Mouse (Mus musculus) intestine, postnatal 0 days (tissue): ENCODE measurements at regions not wholly inside any gene's neighbourhood (a gene's known extent, or its start where the extent isn't known, plus 50 kb on each side); places are given as distances from the start of the nearest gene placed in this dataset.

ENCODE experiments used
- ATAC-seq: fragments of 200-750 bp; cut with Nextera tagmentation; 2 replicates; pipeline ENCODE4 v1.8.0; 2017; ENCODE audit warnings: mild to moderate bottlenecking, moderate TSS enrichment, moderate library complexity
- H3K27ac ChIP-seq: fragments of 300-500 bp; sonication (generic); 2 replicates; pipeline ENCODE4 v1.5.1; 2014; ENCODE audit warnings: mild to moderate bottlenecking, low read depth, low read length, moderate library complexity
- H3K27me3 ChIP-seq: fragments of 300-500 bp; sonication (generic); replicated peaks from 2 replicates; pipeline ENCODE4 v1.6.1; 2014; ENCODE audit warnings: low read length, mixed read lengths; ENCODE audit not compliant: control insufficient read depth, insufficient read depth
- H3K36me3 ChIP-seq: fragments of 300-500 bp; sonication (generic); 2 replicates; pipeline ENCODE4 v1.6.1; 2014; ENCODE audit warnings: mild to moderate bottlenecking, moderate library complexity; ENCODE audit not compliant: control insufficient read depth, insufficient read depth
- H3K4me1 ChIP-seq: fragments of 300-500 bp; sonication (generic); replicated peaks from 2 replicates; pipeline ENCODE4 v1.6.1; 2014; ENCODE audit warnings: antibody characterized with exemption, low read length, mixed read lengths; ENCODE audit not compliant: control insufficient read depth, insufficient read depth
- H3K4me2 ChIP-seq: fragments of 300-500 bp; sonication (generic); replicated peaks from 2 replicates; pipeline ENCODE4 v1.6.1; 2014; ENCODE audit warnings: low read depth, mild to moderate bottlenecking, moderate library complexity
- H3K4me3 ChIP-seq: fragments of 300-500 bp; sonication (generic); 2 replicates; pipeline ENCODE4 v1.5.1; 2014; ENCODE audit warnings: low read depth, low read length
- H3K9ac ChIP-seq: fragments of 300-500 bp; sonication (generic); 2 replicates; pipeline ENCODE4 v1.6.1; 2014; ENCODE audit warnings: mild to moderate bottlenecking, low read depth, low read length
- H3K9me3 ChIP-seq: fragments of 300-500 bp; sonication (generic); 2 replicates; pipeline ENCODE4 v1.6.1; 2016; ENCODE audit warnings: mixed run types; ENCODE audit not compliant: control insufficient read depth
- CTCF ChIP-seq: sonication (generic); IDR thresholded peaks from 2 replicates; pipeline ENCODE4 v1.5.1; 2016; ENCODE audit warnings: low read depth, mild to moderate bottlenecking, control low read depth, antibody characterized with exemption, moderate library complexity
- WGBS: fragments of 180-500 bp; shearing (Covaris S2); extraction: QIAGEN DNeasy Blood & Tissue Kit; methylation state at CpG from one replicate; pipeline ENCODE4 v1.1.7; 2014; 5-methylcytosine and 5-hydroxymethylcytosine counted together

- Histone ChIP-seq H3K4me3 (no peak overlapping the region), H3K36me3 (no peaks in the 10 kb centered on the region), H3K27ac (no peak overlapping the region), H3K9ac (no peak overlapping the region), H3K27me3 (no peaks in the 10 kb centered on the region), H3K9me3 (no peaks in the 10 kb centered on the region), H3K4me1 (no peaks in the 10 kb centered on the region), H3K4me2 (no peak overlapping the region)
- 81% methylated on average over 7 of the region's 7 CpGs for WGBS
- TF ChIP-seq CTCF, result peak; percentile 54
- no peak for ATAC-seq
Observed at GRCm38 (mm10) chr8:35228449-35228848, 537.1 kb upstream of the Gm19410 start.

GRCm38 (mm10) chr8:35233520-35234186 is 531.9 kb upstream of the Gm19410 start:
- no peak overlapping the region for H3K27ac ChIP-seq

GRCm38 (mm10) chr8:35234436-35234835 is 531.2 kb upstream of the Gm19410 start:
- WGBS, result 79% methylated on average over 5 of the region's 5 CpGs
- Histone ChIP-seq H3K9ac (no peak overlapping the region), H3K36me3 (no peaks in the 10 kb centered on the region), H3K4me3 (no peak overlapping the region), H3K27ac (no peak overlapping the region), H3K9me3 (no peaks in the 10 kb centered on the region), H3K4me2 (no peak overlapping the region), H3K27me3 (no peaks in the 10 kb centered on the region), H3K4me1 (no peaks in the 10 kb centered on the region)
- no peak for ATAC-seq
- no peak for TF ChIP-seq CTCF

More at GRCm38 (mm10) chr8:35233520-35234186, 531.9 kb upstream of the Gm19410 start:
- Histone ChIP-seq H3K27me3 (no peaks in the 10 kb centered on the region), H3K4me2 (no peak overlapping the region), H3K4me1 (no peaks in the 10 kb centered on the region), H3K36me3 (no peaks in the 10 kb centered on the region), H3K4me3 (no peak overlapping the region), H3K9me3 (no peaks in the 10 kb centered on the region), H3K9ac (no peak overlapping the region)
- TF ChIP-seq CTCF, result no peak
- WGBS, result 51% methylated on average over 5 of the region's 5 CpGs
- ATAC-seq, result 0 out of 2 replicates have a peak, but pooled peaks have one; percentile 22

GRCm38 (mm10) chr8:35235815-35236509 is 529.6 kb upstream of the Gm19410 start:
- WGBS, result 56% methylated on average over 8 of the region's 8 CpGs

GRCm38 (mm10) chr8:35237279-35237678 is 528.3 kb upstream of the Gm19410 start:
- TF ChIP-seq CTCF, result no peak
- H3K4me3 ChIP-seq, result no peak overlapping the region
- no peaks in the 10 kb centered on the region for H3K4me1 ChIP-seq
- no peaks in the 10 kb centered on the region for H3K36me3 ChIP-seq
- WGBS, result 66% methylated on average over 6 of the region's 6 CpGs
- H3K27me3 ChIP-seq, result no peaks in the 10 kb centered on the region
- no peak overlapping the region for H3K4me2 ChIP-seq
- no peak overlapping the region for H3K27ac ChIP-seq
- ATAC-seq, result no peak
- no peak overlapping the region for H3K9ac ChIP-seq
- no peaks in the 10 kb centered on the region for H3K9me3 ChIP-seq

More at GRCm38 (mm10) chr8:35235815-35236509, 529.6 kb upstream of the Gm19410 start:
- no peak overlapping the region for H3K9ac ChIP-seq
- H3K4me3 ChIP-seq, result no peak overlapping the region
- H3K9me3 ChIP-seq, result no peaks in the 10 kb centered on the region
- TF ChIP-seq CTCF, result no peak
- no peak overlapping the region for H3K27ac ChIP-seq
- ATAC-seq, result no peak
- no peaks in the 10 kb centered on the region for H3K36me3 ChIP-seq
- no peak overlapping the region for H3K4me2 ChIP-seq
- H3K4me1 ChIP-seq, result no peaks in the 10 kb centered on the region
- H3K27me3 ChIP-seq, result no peaks in the 10 kb centered on the region

- H3K4me1 ChIP-seq, result no peaks in the 10 kb centered on the region
- no peaks in the 10 kb centered on the region for H3K9me3 ChIP-seq
- H3K36me3 ChIP-seq, result no peaks in the 10 kb centered on the region
- no peak overlapping the region for H3K27ac ChIP-seq
- no peak overlapping the region for H3K4me2 ChIP-seq
- ATAC-seq, result no peak
- H3K4me3 ChIP-seq, result no peak overlapping the region
- no peak for TF ChIP-seq CTCF
- WGBS, result 87% methylated on average over 6 of the region's 6 CpGs
- H3K9ac ChIP-seq, result no peak overlapping the region
- H3K27me3 ChIP-seq, result no peaks in the 10 kb centered on the region
Observed at GRCm38 (mm10) chr8:35240884-35241283, 524.7 kb upstream of the Gm19410 start.
